Mouse (Mus musculus): ENCODE measurements around the gene 2210011C24Rik. TPM values are rescaled to one million over a fixed set of nuclear protein-coding genes. Genes with fewer than 3 reads are reported as not detected.

The 2210011C24Rik gene
- polyA plus RNA-seq, 1 experiment from 2014 or later: not detected

DNA sequence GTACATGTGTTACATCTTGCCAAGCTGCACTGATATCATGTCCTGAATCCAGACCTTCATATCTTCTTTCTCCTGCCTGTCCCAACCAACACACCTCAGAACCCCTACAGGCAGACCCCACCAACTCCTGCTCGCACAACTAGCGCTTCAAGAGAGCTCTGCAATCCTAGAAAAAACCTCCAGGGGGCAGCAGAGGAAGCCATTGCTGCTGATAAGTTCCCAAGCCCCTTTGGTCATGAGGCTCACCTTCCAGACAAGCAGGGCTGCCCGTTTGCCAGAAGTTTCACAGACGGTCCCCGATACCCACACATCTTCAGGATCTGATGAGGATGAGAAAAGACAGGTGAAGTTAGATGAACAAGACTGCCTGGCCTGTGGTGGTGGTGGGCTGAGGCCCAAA lies 27.1 kb upstream of the 2210011C24Rik start:
- Histone ChIP-seq H3K4me1 (peaks cover 15% of the 10 kb centered on the region), H3K9ac (no peak overlapping the region), H3K27me3 (peaks cover 79% of the 10 kb centered on the region), H3K4me2 (no peak overlapping the region), H3K27ac (no peak overlapping the region), H3K36me3 (replicated peaks) (no peaks in the 10 kb centered on the region), H3K4me3 (replicated peaks) (no peak overlapping the region), H3K9me3 (no peaks in the 10 kb centered on the region)
- WGBS: 9% methylated on average over 5 of the region's 5 CpGs
- ATAC-seq (ENCODE audit: low FRiP score): no peak

DNA sequence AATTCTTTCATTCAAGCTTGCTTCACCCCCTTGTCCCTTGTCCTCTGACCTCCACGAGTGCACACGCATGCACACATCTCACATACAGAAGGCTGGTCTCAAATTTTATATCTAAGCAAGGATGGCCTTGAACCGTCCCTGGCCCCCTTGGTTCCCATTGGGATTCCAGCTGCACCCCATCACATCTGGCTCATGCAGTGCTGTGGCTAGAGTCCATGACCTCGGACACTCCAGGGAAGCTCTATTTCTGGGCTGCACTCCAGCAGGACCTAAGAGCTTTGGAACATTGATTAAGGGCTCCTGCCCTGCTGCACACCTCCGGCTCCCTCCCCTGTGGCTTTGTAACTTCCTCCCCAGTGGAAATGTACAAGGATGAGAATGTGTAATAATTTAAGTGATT lies 26.0 kb upstream of the 2210011C24Rik start:
- Histone ChIP-seq H3K9ac (no peak overlapping the region), H3K9me3 (no peaks in the 10 kb centered on the region), H3K4me2 (no peak overlapping the region), H3K27me3 (peaks cover 72% of the 10 kb centered on the region), H3K27ac (no peak overlapping the region), H3K36me3 (replicated peaks) (no peaks in the 10 kb centered on the region), H3K4me3 (replicated peaks) (no peak overlapping the region), H3K4me1 (peaks cover 11% of the 10 kb centered on the region)
- WGBS: 82% methylated on average over 5 of the region's 5 CpGs
- ATAC-seq (ENCODE audit: low FRiP score): no peak

DNA sequence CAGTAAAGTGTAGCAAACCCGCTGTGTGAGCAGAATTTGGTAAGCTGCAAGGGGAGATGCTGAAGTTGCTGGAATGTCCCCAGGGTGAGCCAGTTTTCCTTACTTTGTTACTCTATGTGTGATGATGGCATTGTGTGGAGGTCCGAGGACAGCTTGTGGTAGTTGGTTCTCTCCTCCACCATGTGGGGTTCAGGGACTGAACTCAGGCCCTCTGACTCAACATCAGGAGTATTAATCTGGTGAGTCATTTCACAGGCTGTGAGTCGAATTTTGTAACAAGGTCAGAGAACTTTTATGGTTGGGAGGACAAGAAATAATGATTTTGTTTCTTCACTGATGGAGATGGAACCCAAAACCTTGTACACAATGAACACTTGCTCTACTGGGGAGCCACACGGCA lies 20.8 kb upstream of the 2210011C24Rik start:
- Histone ChIP-seq H3K27me3 (peaks cover 40% of the 10 kb centered on the region), H3K4me2 (no peak overlapping the region), H3K9me3 (no peaks in the 10 kb centered on the region), H3K27ac (no peak overlapping the region), H3K4me1 (no peaks in the 10 kb centered on the region), H3K36me3 (replicated peaks) (no peaks in the 10 kb centered on the region), H3K9ac (no peak overlapping the region), H3K4me3 (replicated peaks) (no peak overlapping the region)
- no peak for ATAC-seq (ENCODE audit: low FRiP score)
- 83% methylated on average over 4 of the region's 4 CpGs for WGBS

DNA sequence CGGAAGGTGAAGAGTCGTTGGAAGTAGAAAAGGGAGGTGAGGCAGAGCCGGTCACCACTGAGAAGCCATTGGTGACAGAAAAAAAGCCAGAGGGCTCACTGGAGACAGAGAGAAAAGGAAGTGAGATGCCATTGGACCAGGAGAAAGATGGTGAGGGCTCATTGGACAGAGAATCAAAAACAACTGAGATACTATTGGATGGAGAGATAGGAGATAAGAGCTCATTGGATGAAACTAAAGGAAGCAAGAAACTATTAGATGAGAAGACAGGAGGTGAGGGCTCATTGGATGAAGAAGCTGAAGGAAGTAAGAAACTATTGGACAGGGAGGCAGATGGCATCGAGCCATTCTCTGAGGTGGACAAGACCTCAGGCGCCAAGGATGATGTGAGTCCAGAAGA lies 17.3 kb upstream of the 2210011C24Rik start:
- Histone ChIP-seq H3K36me3 (replicated peaks) (no peaks in the 10 kb centered on the region), H3K4me2 (no peak overlapping the region), H3K4me3 (replicated peaks) (no peak overlapping the region), H3K27ac (no peak overlapping the region), H3K9ac (no peak overlapping the region), H3K9me3 (no peaks in the 10 kb centered on the region), H3K4me1 (peaks cover 12% of the 10 kb centered on the region; the same call in 1 of the 2 replicates), H3K27me3 (peaks cover 52% of the 10 kb centered on the region)
- WGBS: 85% methylated on average over 5 of the region's 5 CpGs
- no peak for ATAC-seq (ENCODE audit: low FRiP score)

DNA sequence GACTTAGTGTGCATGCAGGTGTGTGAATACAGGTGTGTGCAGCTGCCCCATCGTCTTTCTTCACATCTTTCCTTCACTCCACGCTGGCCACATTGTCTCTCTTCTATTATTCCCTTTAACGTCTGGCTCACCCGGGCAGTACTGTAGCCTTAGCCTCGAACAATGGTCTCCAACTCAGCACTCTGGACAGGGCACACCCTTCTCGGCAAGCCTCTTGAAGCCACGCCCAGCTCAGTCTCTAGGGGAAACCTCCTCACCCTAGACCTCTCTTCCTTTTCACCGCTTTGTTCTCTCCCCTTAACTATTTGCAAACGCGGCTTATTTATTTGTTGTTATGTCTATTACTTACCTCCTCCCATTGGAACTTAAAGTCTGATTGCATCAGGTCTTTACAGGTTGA lies 15.5 kb upstream of the 2210011C24Rik start:
- 8% methylated on average over 10 of the region's 10 CpGs for WGBS
- Histone ChIP-seq H3K4me2 (no peak overlapping the region), H3K4me3 (replicated peaks) (no peak overlapping the region), H3K27me3 (peaks cover 59% of the 10 kb centered on the region), H3K9me3 (no peaks in the 10 kb centered on the region), H3K27ac (no peak overlapping the region), H3K4me1 (peaks cover 12% of the 10 kb centered on the region; the same call in 1 of the 2 replicates), H3K36me3 (replicated peaks) (no peaks in the 10 kb centered on the region), H3K9ac (no peak overlapping the region)
- no peak for ATAC-seq (ENCODE audit: low FRiP score)

DNA sequence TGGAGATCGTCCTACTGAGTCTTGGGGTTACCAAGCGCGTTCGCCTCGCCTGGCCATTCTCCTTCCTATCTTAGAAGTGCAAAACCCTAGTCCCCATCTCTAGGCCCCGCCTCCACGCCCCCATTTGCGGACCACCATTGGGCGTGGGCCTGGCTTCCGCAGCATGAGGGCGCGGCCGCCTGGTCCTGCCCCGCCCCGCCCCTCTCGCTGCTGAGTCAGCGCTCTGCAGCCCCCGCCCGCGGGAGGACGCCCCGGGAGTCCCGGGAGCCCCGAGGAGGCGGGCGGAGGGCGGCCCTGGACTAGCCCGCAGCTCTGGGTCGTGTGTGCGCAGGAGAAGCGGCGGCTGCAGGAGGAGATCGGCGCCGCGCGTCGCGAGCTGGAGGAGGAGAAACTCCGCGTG lies 13.9 kb upstream of the 2210011C24Rik start:
- H3K36me3 ChIP-seq (replicated peaks): no peaks in the 10 kb centered on the region
- WGBS: 1% methylated on average over 41 of the region's 41 CpGs
- H3K4me3 ChIP-seq (replicated peaks): peak overlapping the region; percentile 53
- peak overlapping the region; percentile 56 for H3K9ac ChIP-seq
- ATAC-seq (ENCODE audit: low FRiP score): peak; percentile 84
- no peaks in the 10 kb centered on the region for H3K9me3 ChIP-seq
- peaks cover 20% of the 10 kb centered on the region; the same call in 1 of the 2 replicates for H3K4me1 ChIP-seq
- peak overlapping the region; percentile 88 for H3K4me2 ChIP-seq
- H3K27me3 ChIP-seq: peaks cover 75% of the 10 kb centered on the region
- H3K27ac ChIP-seq: no peak overlapping the region

DNA sequence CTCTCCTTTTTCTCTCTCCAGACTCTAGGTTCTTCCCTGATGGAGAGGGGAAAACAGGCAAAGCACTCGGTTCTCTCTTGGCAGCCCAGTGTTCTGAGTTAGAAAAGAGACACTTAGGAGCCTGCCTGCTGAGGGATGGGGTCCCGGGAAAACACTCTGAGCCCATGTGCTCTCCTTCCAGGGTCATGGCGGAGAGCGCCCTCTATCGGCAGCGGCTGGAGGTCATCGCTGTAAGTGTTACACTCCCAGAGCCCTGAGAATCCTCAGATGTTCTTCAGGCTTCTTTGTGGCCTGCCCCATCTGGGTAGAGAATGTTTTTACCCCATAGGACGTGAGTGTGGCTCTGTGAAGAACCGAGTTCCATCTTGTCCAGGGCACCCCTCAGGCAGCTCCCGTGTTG lies 12.2 kb upstream of the 2210011C24Rik start:
- Histone ChIP-seq H3K9ac (no peak overlapping the region), H3K4me1 (peaks cover 20% of the 10 kb centered on the region; the same call in 1 of the 2 replicates), H3K4me2 (no peak overlapping the region), H3K36me3 (replicated peaks) (no peaks in the 10 kb centered on the region), H3K27ac (no peak overlapping the region), H3K27me3 (peaks cover 83% of the 10 kb centered on the region), H3K4me3 (replicated peaks) (no peak overlapping the region), H3K9me3 (no peaks in the 10 kb centered on the region)
- 13% methylated on average over 10 of the region's 10 CpGs for WGBS
- no peak for ATAC-seq (ENCODE audit: low FRiP score)

DNA sequence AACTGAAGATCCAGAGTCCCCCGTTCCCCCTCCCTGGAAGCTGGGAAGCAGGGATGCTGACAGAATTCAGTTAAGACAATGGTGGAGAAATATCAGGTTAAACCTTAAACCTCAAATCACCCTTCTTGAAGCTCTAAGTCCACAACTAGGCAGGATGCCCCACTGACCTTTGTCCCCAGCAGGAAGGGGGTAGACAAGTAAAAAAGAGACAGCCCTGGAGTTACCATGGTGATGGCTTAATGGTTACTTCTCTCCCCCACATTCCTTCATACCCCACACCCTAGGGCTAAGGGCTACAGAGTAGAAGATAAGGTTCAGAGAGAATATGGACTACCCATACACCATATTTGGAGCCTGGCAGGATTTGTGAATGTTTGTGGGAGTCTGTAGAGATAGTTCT lies 11.7 kb upstream of the 2210011C24Rik start:
- Histone ChIP-seq H3K36me3 (replicated peaks) (no peaks in the 10 kb centered on the region), H3K27ac (no peak overlapping the region), H3K27me3 (peaks cover 78% of the 10 kb centered on the region), H3K4me2 (no peak overlapping the region), H3K9ac (no peak overlapping the region), H3K9me3 (no peaks in the 10 kb centered on the region), H3K4me1 (peaks cover 20% of the 10 kb centered on the region; the same call in 1 of the 2 replicates), H3K4me3 (replicated peaks) (no peak overlapping the region)
- 89% methylated on average over 1 of the region's 1 CpGs for WGBS
- ATAC-seq (ENCODE audit: low FRiP score): no peak

DNA sequence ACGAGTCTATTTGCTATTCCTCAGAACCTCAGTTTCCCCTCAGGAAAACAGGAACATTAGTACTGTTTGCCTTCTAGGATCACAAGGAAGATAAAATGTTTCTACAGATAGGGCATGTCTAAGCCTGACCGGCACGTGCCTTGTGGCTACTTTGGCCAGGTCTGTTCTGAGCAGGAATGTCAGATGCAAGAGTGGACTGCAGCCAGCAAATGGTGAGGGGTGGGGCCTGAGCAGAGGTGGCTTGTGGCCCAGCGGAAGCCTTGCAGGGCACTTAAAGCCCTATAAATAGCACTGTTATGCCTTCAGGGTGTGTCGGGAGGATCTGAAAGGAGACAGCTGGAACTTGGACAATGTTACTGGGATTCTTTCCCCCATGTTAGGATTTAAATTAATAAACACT lies 11.1 kb upstream of the 2210011C24Rik start:
- H3K36me3 ChIP-seq (replicated peaks): no peaks in the 10 kb centered on the region
- ATAC-seq (ENCODE audit: low FRiP score): no peak
- 66% methylated on average over 5 of the region's 5 CpGs for WGBS
- no peak overlapping the region for H3K9ac ChIP-seq
- H3K9me3 ChIP-seq: no peaks in the 10 kb centered on the region
- no peak overlapping the region for H3K4me2 ChIP-seq
- no peak overlapping the region for H3K4me3 ChIP-seq (replicated peaks)
- H3K27me3 ChIP-seq: peaks cover 72% of the 10 kb centered on the region
- peaks cover 20% of the 10 kb centered on the region; the same call in 1 of the 2 replicates for H3K4me1 ChIP-seq
- H3K27ac ChIP-seq: no peak overlapping the region

DNA sequence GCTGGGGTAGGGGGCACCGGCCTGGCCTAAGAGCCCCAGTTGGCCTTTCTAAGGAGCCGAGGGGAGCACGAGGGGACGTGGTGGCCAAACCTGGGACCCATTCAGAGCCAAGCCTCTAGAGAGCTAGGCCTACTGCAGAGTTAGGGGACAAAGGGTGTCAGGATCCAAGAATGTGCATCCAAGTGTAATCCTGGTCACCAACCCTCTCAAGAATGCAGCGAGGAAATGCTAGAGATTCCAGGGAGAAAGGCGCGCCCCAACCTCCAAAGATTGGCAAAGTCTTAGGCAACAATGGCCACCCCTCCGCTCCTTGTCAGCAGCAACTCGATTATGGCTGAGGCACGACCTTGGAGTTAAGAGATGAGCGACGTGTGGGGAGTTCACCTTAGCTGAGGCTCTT lies 9.6 kb upstream of the 2210011C24Rik start:
- Histone ChIP-seq H3K4me1 (peaks cover 20% of the 10 kb centered on the region; the same call in 1 of the 2 replicates), H3K4me2 (no peak overlapping the region), H3K9me3 (no peaks in the 10 kb centered on the region), H3K27ac (no peak overlapping the region), H3K4me3 (replicated peaks) (no peak overlapping the region), H3K9ac (no peak overlapping the region), H3K27me3 (peaks cover 57% of the 10 kb centered on the region), H3K36me3 (replicated peaks) (no peaks in the 10 kb centered on the region)
- WGBS: 44% methylated on average over 12 of the region's 12 CpGs
- no peak for ATAC-seq (ENCODE audit: low FRiP score)

DNA sequence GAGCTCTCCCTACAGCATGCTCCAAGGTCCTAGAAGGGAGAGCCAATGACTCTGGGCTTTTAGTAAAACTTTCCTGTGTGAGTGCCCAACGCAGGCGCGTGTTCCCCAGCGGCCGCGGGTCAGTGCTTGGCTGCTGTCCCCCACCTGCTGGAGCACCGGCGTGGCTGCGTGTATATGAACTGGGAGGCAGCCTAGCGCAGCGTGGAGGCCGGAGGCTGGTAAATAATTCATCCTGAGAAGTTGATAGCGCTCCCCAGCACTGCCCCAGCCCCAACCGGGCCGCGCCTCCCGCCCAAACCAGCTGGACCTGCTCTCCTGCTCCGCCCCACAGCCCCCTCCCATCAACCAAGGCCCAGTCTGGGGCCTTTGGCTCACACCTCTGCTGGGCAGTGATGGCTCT lies 9.1 kb upstream of the 2210011C24Rik start, which contains the start of gene Palm3:
TSS of gene Palm3 (plus strand) at position 376 of the 400 bp plus-strand sequence.
- WGBS: 16% methylated on average over 18 of the region's 18 CpGs
- no peak for ATAC-seq (ENCODE audit: low FRiP score)
- Histone ChIP-seq H3K4me2 (no peak within 1 kb of the TSS), H3K36me3 (replicated peaks) (no peaks in the 10 kb centered on the region), H3K4me1 (peaks cover 15% of the 10 kb centered on the region; the same call in 1 of the 2 replicates), H3K4me3 (replicated peaks) (no peak within 1 kb of the TSS), H3K9ac (no peak within 1 kb of the TSS), H3K27ac (no peak within 1 kb of the TSS), H3K27me3 (peaks cover 52% of the 10 kb centered on the region), H3K9me3 (no peaks in the 10 kb centered on the region)

DNA sequence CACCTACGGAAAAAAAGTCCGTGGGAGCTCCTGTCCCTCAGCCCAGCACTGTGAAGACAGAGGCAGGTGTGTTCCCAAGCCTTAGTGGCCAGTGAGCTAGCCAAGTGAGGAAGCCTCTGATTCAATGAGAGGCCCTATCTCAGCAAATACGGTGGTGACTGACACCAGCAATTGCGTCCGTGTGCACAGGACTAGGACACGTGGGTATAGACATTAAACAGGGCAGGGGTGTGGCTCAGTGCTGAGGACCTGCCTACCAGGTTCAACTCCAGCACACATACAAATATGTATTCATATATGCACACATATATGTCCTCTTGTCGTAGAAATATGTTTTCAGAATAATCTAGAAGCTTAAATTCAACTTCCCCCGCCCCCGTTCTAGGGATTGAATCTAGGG lies 7.8 kb upstream of the 2210011C24Rik start:
- Histone ChIP-seq H3K9me3 (no peaks in the 10 kb centered on the region), H3K36me3 (replicated peaks) (no peaks in the 10 kb centered on the region), H3K9ac (no peak overlapping the region), H3K4me1 (peaks cover 8% of the 10 kb centered on the region; the same call in 1 of the 2 replicates), H3K4me2 (no peak overlapping the region), H3K27me3 (peaks cover 44% of the 10 kb centered on the region), H3K27ac (no peak overlapping the region), H3K4me3 (replicated peaks) (no peak overlapping the region)
- WGBS: 87% methylated on average over 9 of the region's 9 CpGs
- no peak for ATAC-seq (ENCODE audit: low FRiP score)

DNA sequence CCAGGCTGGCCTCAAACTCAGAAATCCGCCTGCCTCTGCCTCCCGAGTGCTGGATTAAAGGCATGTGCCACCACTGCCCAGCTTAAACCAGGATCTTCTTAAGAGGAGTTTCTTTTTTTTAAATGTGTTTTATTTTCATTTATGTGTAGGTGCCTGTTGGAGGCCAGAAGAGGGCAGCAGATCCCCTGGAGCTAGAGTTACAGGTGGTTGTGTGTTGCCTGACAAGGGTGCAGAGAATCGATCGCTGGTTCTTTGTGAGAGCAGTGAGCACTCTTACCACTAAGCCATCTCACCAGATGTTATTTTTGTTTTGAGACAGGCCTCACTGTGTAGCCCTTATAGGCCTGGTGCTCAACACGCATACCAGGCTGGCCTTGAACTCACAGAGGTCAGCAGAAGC lies 3.9 kb upstream of the 2210011C24Rik start:
- H3K36me3 ChIP-seq (replicated peaks): no peaks in the 10 kb centered on the region
- no peak for ATAC-seq (ENCODE audit: low FRiP score)
- WGBS: 96% methylated on average over 5 of the region's 5 CpGs
- H3K4me1 ChIP-seq: peaks cover 20% of the 10 kb centered on the region
- no peak overlapping the region for H3K27ac ChIP-seq
- peaks cover 47% of the 10 kb centered on the region for H3K27me3 ChIP-seq
- H3K9me3 ChIP-seq: no peaks in the 10 kb centered on the region
- no peak overlapping the region for H3K4me2 ChIP-seq
- H3K9ac ChIP-seq: no peak overlapping the region
- no peak overlapping the region for H3K4me3 ChIP-seq (replicated peaks)
